Mouse (Mus musculus) c-Kit-positive CD71-negative TER-119-negative erythroid progenitor cells, embryonic 14.5 days (primary cell): Measurements from ENCODE around the gene Ncln.

Experiments
- DNase-seq: peaks from one replicate; pipeline ENCODE4 v3.0.0-alpha.2; 2013; ENCODE audit warnings: low read depth

Gene Ncln

DNA sequence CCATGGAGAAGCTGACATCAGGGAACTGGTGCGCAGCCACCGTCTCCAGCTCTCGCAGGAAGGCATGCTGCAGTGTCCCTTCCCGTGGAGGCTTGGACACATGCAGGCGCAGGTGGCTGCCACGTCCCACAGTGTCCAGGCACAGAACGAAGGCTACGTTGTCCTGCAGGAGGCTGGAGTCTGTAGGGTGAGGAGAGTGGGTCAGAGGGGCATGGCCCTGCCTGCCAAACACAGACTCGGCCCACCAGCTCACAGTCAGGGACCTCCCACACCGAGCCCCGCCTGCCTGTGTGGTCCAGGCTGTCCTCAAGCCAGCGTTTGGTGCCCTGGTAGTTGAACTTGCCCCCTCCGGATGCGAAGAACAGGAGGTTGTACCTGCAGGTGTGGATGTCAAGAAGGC, 6.3 kb downstream of the Ncln start:
- DNase-seq: no peak

GRCm38 (mm10) chr10:81488081-81488480, 8.1 kb downstream of the Ncln start:
- DNase-seq: no peak

DNA sequence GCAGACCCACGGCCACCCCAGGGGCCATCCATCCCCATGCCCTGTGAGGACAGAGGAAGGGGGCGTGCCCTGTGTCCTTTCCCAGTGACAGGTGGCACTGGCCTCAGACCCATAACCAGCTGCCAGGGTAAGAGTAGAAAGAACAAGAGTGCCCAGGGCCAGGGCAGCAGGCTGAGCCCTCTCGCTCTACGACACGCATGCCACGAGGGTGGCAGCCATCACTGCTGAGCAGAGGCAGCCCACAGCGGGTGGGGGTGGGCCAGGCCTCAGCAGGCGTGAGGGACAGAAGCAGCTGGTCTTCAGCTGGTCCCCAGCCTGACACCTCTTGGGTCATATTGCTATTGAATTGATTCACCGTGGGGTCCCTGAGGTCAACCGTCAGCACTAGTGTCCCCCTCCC, 9.7 kb downstream of the Ncln start:
- no peak for DNase-seq

GRCm38 (mm10) chr10:81485479-81486018, 10.6 kb downstream of the Ncln start:
- DNase-seq: no peak

DNA sequence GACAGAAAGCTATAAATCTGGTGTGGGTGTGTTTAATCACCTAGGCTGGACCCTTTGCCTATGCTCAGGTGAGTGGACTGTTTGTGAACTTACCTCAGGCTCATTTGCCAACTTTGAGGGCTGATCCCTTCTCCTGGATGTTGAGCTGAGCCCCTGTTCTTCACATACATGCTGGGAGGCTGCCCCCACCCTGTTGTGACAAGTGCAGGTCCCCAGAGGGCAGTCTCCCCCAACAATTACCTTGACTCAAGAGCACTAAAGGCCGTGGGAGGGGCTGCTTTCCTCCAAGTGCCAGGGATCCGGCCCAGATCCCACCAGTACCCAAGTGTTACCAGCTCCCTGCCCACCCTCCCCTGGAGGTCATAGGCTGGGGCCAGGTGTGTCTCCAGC, 11.1 kb downstream of the Ncln start:
- no peak for DNase-seq

GRCm38 (mm10) chr10:81484441-81485059, 11.6 kb downstream of the Ncln start:
- no peak for DNase-seq

GRCm38 (mm10) chr10:81483983-81484382, 12.2 kb downstream of the Ncln start:
- no peak for DNase-seq

- DNase-seq: no peak
Observed at GRCm38 (mm10) chr10:81482533-81482889, 13.7 kb downstream of the Ncln start, which contains the start of gene Celf5. Gene Celf5, minus strand, starts transcription at chr10:81482709.

GRCm38 (mm10) chr10:81481605-81482532, 14.3 kb downstream of the Ncln start:
- DNase-seq: no peak

- DNase-seq: no peak
Observed at GRCm38 (mm10) chr10:81474461-81474860, 21.7 kb downstream of the Ncln start.

DNA sequence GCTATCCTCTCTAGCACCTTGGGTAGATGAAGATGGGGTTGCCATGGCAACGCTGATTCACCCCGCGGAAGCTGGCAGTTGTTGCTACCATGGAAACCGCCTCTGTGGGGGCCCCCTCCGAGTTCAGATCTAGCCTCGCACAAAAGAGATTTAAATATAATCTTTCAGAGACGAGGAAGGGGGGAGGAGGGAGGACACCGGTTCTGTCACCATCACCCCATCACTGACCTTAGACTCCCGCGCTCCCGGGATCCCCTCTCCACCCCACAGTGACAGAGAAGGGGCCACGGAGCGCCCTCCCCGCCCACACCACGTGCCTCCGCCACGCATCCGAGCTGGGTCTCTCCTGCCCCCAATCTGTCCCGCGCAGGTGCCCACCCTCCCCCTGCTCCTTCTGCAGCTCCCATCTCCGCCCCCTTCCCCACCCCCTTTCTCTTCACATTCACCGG, 23.2 kb downstream of the Ncln start:
- DNase-seq: no peak

- DNase-seq: no peak
Observed at GRCm38 (mm10) chr10:81472403-81473002, 23.7 kb downstream of the Ncln start.

DNA sequence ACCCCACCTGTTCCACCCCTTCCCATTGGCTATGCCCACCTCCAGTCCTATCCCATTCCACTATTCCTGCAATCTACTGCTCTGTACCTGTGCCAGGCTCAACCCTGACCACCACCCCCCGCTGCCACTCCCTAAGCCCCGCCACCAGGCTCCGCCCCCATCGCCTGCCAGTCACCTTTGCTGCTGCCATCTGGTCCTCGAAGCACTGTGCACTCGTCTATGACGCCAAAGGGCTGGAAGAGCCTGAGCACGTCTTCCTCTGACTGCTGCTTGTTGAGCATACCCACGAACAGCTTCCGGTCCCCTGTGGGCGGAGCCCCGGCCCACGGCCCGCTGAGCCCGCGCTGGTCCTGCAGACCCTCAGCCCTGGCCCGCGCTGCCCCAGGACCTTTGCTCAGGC, 25.7 kb downstream of the Ncln start:
- DNase-seq: no peak

GRCm38 (mm10) chr10:81469253-81469652, 26.9 kb downstream of the Ncln start:
- DNase-seq: no peak

- DNase-seq: no peak
Observed at GRCm38 (mm10) chr10:81467670-81468235, 28.4 kb downstream of the Ncln start.

DNA sequence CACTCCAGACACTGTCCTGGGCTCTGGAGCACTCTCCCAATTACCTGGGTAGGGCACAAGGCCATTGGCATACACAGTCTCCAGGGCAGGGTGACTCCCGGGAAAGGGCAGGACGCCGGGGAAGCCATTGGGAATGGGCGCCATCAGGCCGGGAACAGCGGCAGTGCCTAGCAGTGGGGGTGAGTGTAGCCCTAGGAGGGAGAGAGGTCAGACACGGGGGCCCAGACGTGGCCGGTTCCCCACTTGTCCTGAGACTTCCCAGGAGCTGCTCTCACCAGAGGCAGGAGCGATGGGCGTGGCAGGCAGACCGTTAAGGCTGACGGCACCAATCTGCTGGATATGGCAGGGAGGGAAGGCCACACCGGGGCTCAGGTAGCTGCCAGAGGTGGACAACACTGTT, 29.3 kb downstream of the Ncln start:
- DNase-seq: no peak

- no peak for DNase-seq
Observed at GRCm38 (mm10) chr10:81466066-81466465, 30.1 kb downstream of the Ncln start.

DNA sequence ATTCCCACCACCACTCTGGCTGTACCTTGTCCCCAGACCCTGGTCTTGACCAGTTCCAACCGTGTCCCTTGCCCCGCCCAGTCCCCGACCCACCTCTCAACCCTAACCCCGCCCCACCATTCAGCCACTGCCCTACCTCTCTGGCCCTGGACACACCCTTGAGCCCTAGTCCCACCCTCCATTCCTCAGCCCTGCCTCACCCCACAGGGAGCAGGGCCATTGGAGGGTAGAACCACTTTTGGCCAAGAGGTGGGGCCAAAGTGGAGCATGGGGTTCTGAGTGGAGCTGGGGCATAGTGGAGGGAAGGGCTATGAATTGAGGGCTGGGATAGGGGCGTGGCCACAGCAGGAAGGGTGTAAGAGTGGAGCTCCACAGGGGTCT, 30.9 kb downstream of the Ncln start:
- DNase-seq: peak; percentile 46

GRCm38 (mm10) chr10:81464405-81465264, 31.6 kb downstream of the Ncln start:
- peak; percentile 67 for DNase-seq

DNA sequence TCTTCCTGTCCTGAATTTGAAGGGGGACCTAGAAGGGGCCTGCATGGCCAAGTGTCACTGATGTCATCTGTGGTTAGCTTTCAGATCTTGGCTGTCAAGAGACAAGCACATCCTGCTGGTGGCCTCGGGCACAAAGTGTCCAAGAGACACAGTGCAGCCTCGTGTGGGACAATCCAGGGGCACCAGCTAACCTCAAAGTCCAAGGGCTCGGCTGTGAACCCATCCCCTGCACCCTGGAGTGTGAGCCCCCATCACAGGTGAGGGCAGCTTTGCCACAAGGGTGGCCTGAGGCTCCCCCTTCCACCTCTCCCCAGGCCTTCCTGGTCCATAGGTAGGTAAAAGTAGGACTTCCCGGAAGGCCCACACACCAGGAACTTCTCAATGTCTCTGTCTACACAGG, 32.7 kb downstream of the Ncln start:
- no peak for DNase-seq

DNA sequence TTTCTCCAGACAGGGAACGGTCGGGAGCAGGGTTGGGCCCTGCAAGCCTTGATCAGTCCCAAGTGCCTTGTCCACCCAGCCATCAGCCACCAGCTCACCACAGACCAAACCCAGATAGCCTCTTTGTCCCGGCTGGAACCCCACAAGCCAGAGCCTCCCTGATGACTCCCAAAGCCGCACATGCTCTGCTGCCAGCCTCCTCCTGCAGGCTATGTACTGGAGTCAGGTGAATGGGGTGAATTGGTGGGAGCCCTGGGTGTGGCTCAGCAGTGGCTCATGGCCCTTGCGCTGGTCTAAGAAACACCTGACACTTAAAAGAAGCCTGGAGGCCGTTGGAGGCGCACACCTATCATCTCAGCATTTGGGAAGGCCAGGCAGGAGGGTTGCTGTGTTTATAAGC, 33.3 kb downstream of the Ncln start:
- no peak for DNase-seq

DNA sequence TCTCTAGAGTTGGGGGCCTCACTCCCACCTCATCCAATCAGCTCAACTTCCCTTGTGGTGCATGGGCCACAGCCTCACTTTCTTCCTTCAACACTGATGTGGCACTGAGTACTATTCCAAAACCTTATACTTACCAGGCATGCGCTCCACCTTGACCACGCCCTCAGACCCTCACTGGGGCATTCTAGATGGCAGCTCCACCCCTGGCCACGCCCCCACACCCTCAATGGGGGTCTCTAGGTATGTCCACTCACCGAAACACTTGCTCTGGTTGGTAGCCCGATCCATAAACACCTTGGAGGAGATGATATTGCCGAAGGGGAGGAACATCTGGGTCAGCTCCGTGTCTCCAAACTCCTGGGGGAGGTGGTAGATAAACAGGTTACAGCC, 33.8 kb downstream of the Ncln start:
- DNase-seq: no peak
